Mouse (Mus musculus) lung, embryonic 14.5 days (tissue): ENCODE data around the gene Taldo1. TPM values are rescaled to one million over a fixed set of nuclear protein-coding genes. Genes with fewer than 3 reads are reported as not detected.

Experiments used
- ATAC-seq: fragments of 200-750 bp; cut with Nextera tagmentation; 2 replicates; pipeline ENCODE4 v1.8.0; 2017; ENCODE audit warnings: mild to moderate bottlenecking, moderate TSS enrichment, moderate library complexity; ENCODE audit not compliant: insufficient read depth
- DNase-seq: peaks from one replicate; pipeline ENCODE4 v3.0.0-alpha.2; 2015
- H3K27ac ChIP-seq: fragments of 300-500 bp; sonication (generic); 2 replicates; pipeline ENCODE4 v1.5.1; 2014; ENCODE audit warnings: low read depth, mild to moderate bottlenecking, moderate library complexity
- H3K27me3 ChIP-seq: fragments of 300-500 bp; sonication (generic); 2 replicates; pipeline ENCODE4 v1.6.1; 2014; ENCODE audit warnings: low read length, control low read depth; ENCODE audit not compliant: insufficient read depth
- H3K36me3 ChIP-seq: fragments of 300-500 bp; sonication (generic); 2 replicates; pipeline ENCODE4 v1.6.1; 2014; ENCODE audit warnings: control low read depth; ENCODE audit not compliant: insufficient read depth
- H3K4me1 ChIP-seq: fragments of 300-500 bp; sonication (generic); 2 replicates; pipeline ENCODE4 v1.6.1; 2014; ENCODE audit warnings: antibody characterized with exemption, control low read depth; ENCODE audit not compliant: insufficient read depth
- H3K4me2 ChIP-seq: fragments of 300-500 bp; sonication (generic); 2 replicates; pipeline ENCODE4 v1.6.1; 2014; ENCODE audit warnings: mild to moderate bottlenecking
- H3K4me3 ChIP-seq: fragments of 300-500 bp; sonication (generic); 2 replicates; pipeline ENCODE4 v1.5.1; 2014; ENCODE audit warnings: low read depth, low read length
- H3K9ac ChIP-seq: fragments of 300-500 bp; sonication (generic); 2 replicates; pipeline ENCODE4 v1.6.1; 2014
- H3K9me3 ChIP-seq: fragments of 300-500 bp; sonication (generic); 2 replicates; pipeline ENCODE4 v1.6.1; 2016; ENCODE audit warnings: low read depth, low read length, control low read depth
- CTCF ChIP-seq: IDR thresholded peaks from 2 replicates; pipeline ENCODE4 v1.5.1; 2016; ENCODE audit warnings: antibody characterized with exemption, low read depth
- WGBS: fragments of 180-500 bp; shearing (Covaris S2); extraction: QIAGEN DNeasy Blood & Tissue Kit; methylation state at CpG from one replicate; pipeline ENCODE4 v1.1.7; 2014; 5-methylcytosine and 5-hydroxymethylcytosine counted together
- polyA plus RNA-seq: library from polyadenylated mRNA; unstranded; fragments of >200 nt; fragmentation: Nextera tagmentation; extraction: Ambion mirVana; gene quantifications from 2 replicates; pipeline ENCODE4 v1.2.1, GENCODE M21; 2014

The Taldo1 gene
- polyA plus RNA-seq, 1 experiment from 2014 or later: 241 TPM

- WGBS: under 1% methylated on average over 51 of the region's 56 CpGs
- H3K4me1 ChIP-seq: peaks cover 4% of the 10 kb centered on the region; the same call in 1 of the 2 replicates
- DNase-seq (peak; percentile 100), ATAC-seq (peak; percentile 93)
- H3K36me3 ChIP-seq: peaks cover 22% of the 10 kb centered on the region
- H3K27ac ChIP-seq: peak within 1 kb of the TSS; percentile 75
- no peaks in the 10 kb centered on the region for H3K27me3 ChIP-seq
- TF ChIP-seq CTCF: peak; percentile 47
- peak within 1 kb of the TSS; percentile 92 for H3K4me2 ChIP-seq
- H3K4me3 ChIP-seq: peak within 1 kb of the TSS; percentile 77
- H3K9me3 ChIP-seq: no peaks in the 10 kb centered on the region
- H3K9ac ChIP-seq: peak within 1 kb of the TSS; percentile 81
Measured at GRCm38 (mm10) chr7:141413809-141414584, 22.0 kb downstream of the Taldo1 start, which contains the start of gene Gatd1. Gatd1 (minus strand) TSS chr7:141414136.

- Histone ChIP-seq H3K4me2 (no peak overlapping the region), H3K4me3 (no peak overlapping the region), H3K9ac (no peak overlapping the region), H3K27me3 (no peaks in the 10 kb centered on the region), H3K36me3 (0 out of 2 replicates have a peak, but pooled peaks cover 3% of the 10 kb centered on the region), H3K9me3 (no peaks in the 10 kb centered on the region), H3K27ac (no peak overlapping the region), H3K4me1 (peaks cover 4% of the 10 kb centered on the region; the same call in 1 of the 2 replicates)
- WGBS: 80% methylated on average over 6 of the region's 6 CpGs
- no peak for TF ChIP-seq CTCF
- DNase-seq: no peak
- no peak for ATAC-seq
Measured at GRCm38 (mm10) chr7:141416144-141416841, 24.3 kb downstream of the Taldo1 start.

- Histone ChIP-seq H3K9ac (no peak overlapping the region), H3K4me1 (peaks cover 2% of the 10 kb centered on the region; the same call in 1 of the 2 replicates), H3K4me3 (no peak overlapping the region), H3K27me3 (no peaks in the 10 kb centered on the region), H3K9me3 (no peaks in the 10 kb centered on the region), H3K27ac (no peak overlapping the region), H3K4me2 (no peak overlapping the region), H3K36me3 (no peaks in the 10 kb centered on the region)
- no peak for ATAC-seq
- TF ChIP-seq CTCF: no peak
- WGBS: 63% methylated on average over 8 of the region's 8 CpGs
- DNase-seq: no peak
Measured at GRCm38 (mm10) chr7:141417731-141418681, 26.0 kb downstream of the Taldo1 start.

GRCm38 (mm10) chr7:141418970-141419369, 27.0 kb downstream of the Taldo1 start:
- Histone ChIP-seq H3K9ac (no peak overlapping the region), H3K4me2 (no peak overlapping the region), H3K27ac (no peak overlapping the region), H3K27me3 (no peaks in the 10 kb centered on the region), H3K36me3 (no peaks in the 10 kb centered on the region), H3K4me1 (no peaks in the 10 kb centered on the region), H3K4me3 (no peak overlapping the region), H3K9me3 (no peaks in the 10 kb centered on the region)
- DNase-seq (peak; percentile 62), ATAC-seq (no peak)
- no peak for TF ChIP-seq CTCF
- 57% methylated on average over 7 of the region's 7 CpGs for WGBS

- H3K4me3 ChIP-seq: no peak overlapping the region
- 68% methylated on average over 9 of the region's 9 CpGs for WGBS
- no peak for ATAC-seq
- no peaks in the 10 kb centered on the region for H3K4me1 ChIP-seq
- DNase-seq: no peak
- H3K9ac ChIP-seq: no peak overlapping the region
- no peaks in the 10 kb centered on the region for H3K27me3 ChIP-seq
- H3K36me3 ChIP-seq: no peaks in the 10 kb centered on the region
- no peak overlapping the region for H3K4me2 ChIP-seq
- TF ChIP-seq CTCF: no peak
- no peak overlapping the region for H3K27ac ChIP-seq
- H3K9me3 ChIP-seq: no peaks in the 10 kb centered on the region
Measured at GRCm38 (mm10) chr7:141420030-141420702, 28.2 kb downstream of the Taldo1 start.

GRCm38 (mm10) chr7:141423811-141424210, 31.8 kb downstream of the Taldo1 start:
- Histone ChIP-seq H3K9me3 (no peaks in the 10 kb centered on the region), H3K4me3 (no peak overlapping the region), H3K9ac (no peak overlapping the region), H3K4me2 (no peak overlapping the region), H3K4me1 (no peaks in the 10 kb centered on the region), H3K36me3 (no peaks in the 10 kb centered on the region), H3K27ac (no peak overlapping the region), H3K27me3 (no peaks in the 10 kb centered on the region)
- no peak for ATAC-seq
- TF ChIP-seq CTCF: no peak
- no peak for DNase-seq
- WGBS: 67% methylated on average over 4 of the region's 4 CpGs
